Mouse (Mus musculus) limb, embryonic 11.5 days (tissue): ENCODE data around the gene Wnt5b. TPM values are rescaled to one million over a fixed set of nuclear protein-coding genes. Genes with fewer than 3 reads are reported as not detected.

ENCODE experiments used
- ATAC-seq: fragments of 200-750 bp; cut with Nextera tagmentation; 2 replicates; pipeline ENCODE4 v1.8.0; 2017; ENCODE audit warnings: low read depth; ENCODE audit not compliant: insufficient number of reproducible peaks, low FRiP score, low TSS enrichment
- DNase-seq: peaks from one replicate; pipeline ENCODE4 v3.0.0-alpha.2; 2015; ENCODE audit warnings: low spot score
- H3K27ac ChIP-seq: fragments of 300-500 bp; sonication (generic); replicated peaks from 2 replicates; pipeline ENCODE4 v1.5.1; 2014; ENCODE audit warnings: low read depth, mild to moderate bottlenecking, low read length
- H3K27me3 ChIP-seq: fragments of 300-500 bp; sonication (generic); 2 replicates; pipeline ENCODE4 v1.6.1; 2014; ENCODE audit warnings: mild to moderate bottlenecking, low read length, mixed read lengths; ENCODE audit not compliant: control insufficient read depth, insufficient read depth
- H3K36me3 ChIP-seq: fragments of 300-500 bp; sonication (generic); 2 replicates; pipeline ENCODE4 v1.6.1; 2014; ENCODE audit warnings: mild to moderate bottlenecking, low read length, moderate library complexity, mixed read lengths; ENCODE audit not compliant: control insufficient read depth, insufficient read depth
- H3K4me1 ChIP-seq: fragments of 300-500 bp; sonication (generic); 2 replicates; pipeline ENCODE4 v1.6.1; 2014; ENCODE audit warnings: low read length, mixed read lengths; ENCODE audit not compliant: control insufficient read depth, insufficient read depth
- H3K4me2 ChIP-seq: fragments of 300-500 bp; sonication (generic); 2 replicates; pipeline ENCODE4 v1.6.1; 2014; ENCODE audit warnings: low read depth, mild to moderate bottlenecking, moderate library complexity; ENCODE audit not compliant: severe bottlenecking
- H3K4me3 ChIP-seq: fragments of 300-500 bp; sonication (generic); 2 replicates; pipeline ENCODE4 v1.5.1; 2014; ENCODE audit warnings: low read depth, low read length
- H3K9ac ChIP-seq: fragments of 300-500 bp; sonication (generic); 2 replicates; pipeline ENCODE4 v1.6.1; 2014; ENCODE audit warnings: mild to moderate bottlenecking, low read length
- H3K9me3 ChIP-seq: fragments of 300-500 bp; sonication (generic); 2 replicates; pipeline ENCODE4 v1.6.1; 2016; ENCODE audit warnings: low read length; ENCODE audit not compliant: control insufficient read depth
- WGBS: fragments of 180-500 bp; shearing (Covaris S2); extraction: QIAGEN DNeasy Blood & Tissue Kit; methylation state at CpG from one replicate; pipeline ENCODE4 v1.1.7; 2014; 5-methylcytosine and 5-hydroxymethylcytosine counted together
- polyA plus RNA-seq: library from polyadenylated mRNA; unstranded; fragments of >200 nt; fragmentation: Nextera tagmentation; extraction: Ambion mirVana; gene quantifications from 2 replicates; pipeline ENCODE4 v1.2.1, GENCODE M21; 2014

Gene Wnt5b
- polyA plus RNA-seq, 1 experiment from 2014 or later: 17.1 TPM

DNA sequence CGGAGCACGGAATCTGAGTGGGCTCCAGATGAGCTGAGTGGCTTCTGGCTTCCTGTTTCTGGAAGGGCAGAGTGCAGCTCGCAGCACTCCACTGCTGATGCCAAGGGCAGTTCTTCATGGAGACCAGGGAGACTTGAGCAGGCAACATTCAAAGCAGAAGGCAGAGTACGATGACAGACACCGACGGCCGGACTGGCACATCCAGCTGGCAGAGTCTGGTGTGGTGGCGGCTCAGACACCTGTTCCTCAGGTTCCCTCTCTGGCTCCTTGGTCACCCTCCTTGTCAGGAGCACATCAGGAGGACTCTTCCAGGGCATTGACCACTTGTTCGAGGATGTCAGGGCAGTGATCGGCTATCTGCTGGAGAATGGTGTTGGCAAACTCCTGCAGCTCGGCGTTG is 31.2 kb upstream of the Wnt5b start:
- Histone ChIP-seq H3K27me3 (no peaks in the 10 kb centered on the region), H3K4me3 (no peak overlapping the region), H3K27ac (no peak overlapping the region), H3K4me1 (peaks cover 4% of the 10 kb centered on the region; the same call in 1 of the 2 replicates), H3K36me3 (peaks cover 5% of the 10 kb centered on the region), H3K9ac (no peak overlapping the region), H3K9me3 (no peaks in the 10 kb centered on the region), H3K4me2 (no peak overlapping the region)
- DNase-seq (no peak), ATAC-seq (no peak)
- 93% methylated on average over 12 of the region's 12 CpGs for WGBS

DNA sequence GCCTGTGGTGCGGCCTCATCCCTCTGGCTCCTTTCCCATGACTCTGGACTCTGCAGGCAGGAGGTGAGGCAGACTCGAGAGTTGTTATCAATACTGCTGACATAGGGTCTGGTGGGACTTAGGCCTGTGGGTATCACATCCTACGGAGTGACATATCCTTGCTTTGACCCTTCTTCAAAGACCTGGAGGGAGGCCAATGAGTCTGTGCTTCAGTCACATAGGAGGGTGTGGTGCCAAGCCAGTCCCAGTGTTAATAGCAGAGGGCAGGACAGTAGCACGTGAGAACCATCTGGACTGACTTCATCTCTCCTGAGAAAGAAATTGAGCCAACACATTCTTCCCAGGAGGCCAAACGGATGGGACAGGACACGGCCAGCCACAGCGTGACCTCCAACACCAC is 28.1 kb upstream of the Wnt5b start:
- Histone ChIP-seq H3K4me2 (no peak overlapping the region), H3K9ac (no peak overlapping the region), H3K4me1 (no peaks in the 10 kb centered on the region), H3K27me3 (no peaks in the 10 kb centered on the region), H3K4me3 (no peak overlapping the region), H3K9me3 (no peaks in the 10 kb centered on the region), H3K36me3 (peaks cover 5% of the 10 kb centered on the region), H3K27ac (no peak overlapping the region)
- 83% methylated on average over 7 of the region's 7 CpGs for WGBS
- DNase-seq: no peak
- no peak for ATAC-seq

DNA sequence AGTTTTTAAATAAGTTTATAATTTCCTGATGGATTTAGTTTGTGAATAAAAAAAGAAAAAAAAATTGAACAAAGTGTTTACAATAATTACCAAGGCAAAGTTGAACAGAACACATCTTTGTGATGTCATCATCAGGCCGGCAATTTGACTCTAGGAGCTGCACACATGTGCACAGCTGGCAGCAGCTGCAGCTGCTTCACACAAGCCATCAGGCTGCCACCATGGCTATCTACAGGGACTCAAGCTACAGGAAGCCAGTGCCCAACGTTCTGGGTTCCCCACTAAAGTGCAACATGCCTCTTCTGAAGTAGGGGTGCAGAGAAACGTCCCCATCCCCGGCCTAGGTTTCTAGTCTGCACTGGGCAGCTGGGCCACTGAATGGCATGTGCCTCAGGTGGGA is 26.6 kb upstream of the Wnt5b start:
- Histone ChIP-seq H3K4me3 (no peak overlapping the region), H3K36me3 (peaks cover 5% of the 10 kb centered on the region), H3K4me1 (no peaks in the 10 kb centered on the region; the same call in 1 of the 2 replicates), H3K27ac (no peak overlapping the region), H3K9ac (no peak overlapping the region), H3K4me2 (no peak overlapping the region), H3K27me3 (no peaks in the 10 kb centered on the region), H3K9me3 (no peaks in the 10 kb centered on the region)
- ATAC-seq (no peak), DNase-seq (no peak)
- WGBS: 79% methylated on average over 4 of the region's 4 CpGs

DNA sequence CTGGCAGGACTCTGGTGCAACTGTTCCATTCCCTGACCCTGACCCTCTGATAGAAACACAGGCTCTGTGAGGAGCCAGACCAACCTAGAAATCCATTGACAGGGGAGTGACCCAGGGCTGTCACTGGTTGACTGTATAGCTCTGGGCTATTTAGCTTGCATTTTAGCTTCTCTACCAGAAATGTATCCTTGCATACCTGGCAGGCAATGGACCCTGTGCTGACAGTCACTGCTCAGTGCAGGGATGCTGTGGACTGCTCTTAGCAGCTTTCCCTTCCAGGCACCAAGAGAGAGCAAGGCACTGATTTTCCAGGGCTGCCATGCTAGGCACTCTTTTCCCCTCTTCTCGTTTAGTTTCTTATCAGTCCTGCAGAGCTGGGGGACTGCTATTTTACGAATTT is 24.2 kb upstream of the Wnt5b start:
- WGBS: 63% methylated on average over 2 of the region's 2 CpGs
- ATAC-seq: no peak
- Histone ChIP-seq H3K4me3 (no peak overlapping the region), H3K9ac (no peak overlapping the region), H3K36me3 (peaks cover 2% of the 10 kb centered on the region; the same call in 1 of the 2 replicates), H3K9me3 (no peaks in the 10 kb centered on the region), H3K4me2 (no peak overlapping the region), H3K27ac (no peak overlapping the region), H3K27me3 (no peaks in the 10 kb centered on the region), H3K4me1 (no peaks in the 10 kb centered on the region; the same call in 1 of the 2 replicates)
- DNase-seq: no peak

DNA sequence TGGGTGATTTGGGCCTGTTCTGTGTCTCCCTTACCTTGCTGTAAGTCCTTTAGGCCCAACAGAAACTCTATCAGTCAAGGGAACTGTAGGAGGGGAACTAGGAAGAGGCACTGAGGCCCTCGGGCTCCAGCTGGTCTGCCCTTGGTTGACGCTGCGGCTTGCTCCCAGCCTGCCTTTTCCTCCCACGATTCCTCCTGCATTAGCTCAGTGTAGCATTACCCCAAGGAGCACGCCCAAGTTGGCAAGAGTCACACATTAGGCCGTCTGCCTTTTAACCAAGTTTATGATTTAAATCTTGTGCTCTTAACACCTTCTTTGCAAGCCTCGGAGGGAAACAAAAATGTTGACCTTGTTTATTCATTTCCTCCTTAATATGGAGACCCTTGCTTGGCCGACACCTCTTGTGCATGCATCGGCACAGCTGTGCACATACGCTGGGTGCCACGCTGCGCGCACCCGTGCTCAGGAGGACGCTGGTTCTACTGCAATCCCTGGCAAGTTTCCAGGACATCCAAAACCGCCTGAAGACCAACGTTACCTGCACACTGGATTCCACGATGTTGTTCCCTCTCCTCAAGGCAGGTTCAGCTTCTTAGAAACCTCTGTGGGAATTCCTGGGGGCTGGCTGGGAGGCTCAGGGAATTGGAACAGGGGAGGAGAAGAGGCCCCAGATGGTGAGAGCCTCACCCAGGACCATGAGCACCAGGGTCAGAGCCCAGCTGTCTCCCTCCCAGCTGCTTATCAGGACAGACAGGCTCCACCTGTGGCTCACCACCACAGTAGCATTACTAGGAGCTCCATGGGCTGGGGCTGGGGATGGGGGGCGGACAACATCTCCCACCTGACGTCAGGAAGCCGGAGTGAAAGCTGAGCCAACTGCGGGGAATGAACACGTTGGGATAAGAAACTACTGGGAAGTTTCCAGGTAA is 21.6 kb upstream of the Wnt5b start:
- ATAC-seq (no peak), DNase-seq (no peak)
- WGBS: 84% methylated on average over 23 of the region's 23 CpGs
- H3K4me2 ChIP-seq: no peak overlapping the region
- no peaks in the 10 kb centered on the region for H3K9me3 ChIP-seq
- H3K9ac ChIP-seq: no peak overlapping the region
- no peaks in the 10 kb centered on the region for H3K27me3 ChIP-seq
- H3K36me3 ChIP-seq: no peaks in the 10 kb centered on the region
- H3K27ac ChIP-seq: no peak overlapping the region
- H3K4me1 ChIP-seq: no peaks in the 10 kb centered on the region; the same call in 1 of the 2 replicates
- no peak overlapping the region for H3K4me3 ChIP-seq

DNA sequence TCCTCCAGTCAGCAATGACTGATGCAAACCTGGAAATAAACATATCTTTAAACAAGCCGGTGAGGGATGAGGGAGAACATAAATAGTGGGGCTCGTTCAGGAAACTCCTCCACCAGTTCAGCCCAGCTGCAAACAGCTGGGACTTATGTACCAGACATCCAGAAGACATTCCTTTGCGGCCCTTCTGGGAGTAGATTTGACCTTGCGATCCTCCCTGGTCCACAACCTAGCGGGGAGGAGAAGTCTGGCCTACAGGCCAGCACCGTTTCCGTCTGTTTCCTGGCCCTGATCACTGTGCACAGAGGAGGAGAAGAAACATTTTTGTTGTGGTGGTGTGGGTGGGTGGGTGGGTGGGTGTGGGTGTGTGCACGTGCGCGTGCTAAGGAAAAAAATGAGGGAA is 18.4 kb upstream of the Wnt5b start:
- no peak for ATAC-seq
- 76% methylated on average over 10 of the region's 10 CpGs for WGBS
- Histone ChIP-seq H3K4me1 (no peaks in the 10 kb centered on the region; the same call in 1 of the 2 replicates), H3K9me3 (no peaks in the 10 kb centered on the region), H3K4me2 (no peak overlapping the region), H3K27me3 (no peaks in the 10 kb centered on the region), H3K36me3 (no peaks in the 10 kb centered on the region), H3K4me3 (no peak overlapping the region), H3K9ac (no peak overlapping the region), H3K27ac (no peak overlapping the region)
- no peak for DNase-seq

DNA sequence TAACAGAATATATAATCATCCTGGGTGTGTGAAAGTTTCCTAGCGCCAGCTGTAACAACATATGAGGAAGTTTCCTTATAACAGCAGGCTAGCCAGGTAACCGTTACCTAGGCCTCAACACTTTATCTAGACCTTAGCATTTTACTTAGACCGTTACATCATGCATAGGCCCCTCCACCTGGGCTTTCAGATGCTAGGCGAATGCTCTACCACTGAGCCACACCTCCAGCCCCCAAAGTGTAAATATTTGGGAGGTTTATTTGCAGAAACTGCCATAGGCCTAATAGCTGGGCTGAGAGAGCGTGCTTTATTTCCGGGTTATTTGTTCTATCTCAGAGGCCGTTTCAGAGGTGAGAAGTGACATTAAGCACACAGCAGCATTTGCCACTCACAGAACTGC is 14.7 kb upstream of the Wnt5b start:
- Histone ChIP-seq H3K4me3 (no peak overlapping the region), H3K27ac (no peak overlapping the region), H3K9ac (no peak overlapping the region), H3K9me3 (no peaks in the 10 kb centered on the region), H3K36me3 (no peaks in the 10 kb centered on the region), H3K4me2 (no peak overlapping the region), H3K27me3 (no peaks in the 10 kb centered on the region), H3K4me1 (no peaks in the 10 kb centered on the region)
- ATAC-seq: no peak
- no peak for DNase-seq
- WGBS: 38% methylated on average over 7 of the region's 7 CpGs

DNA sequence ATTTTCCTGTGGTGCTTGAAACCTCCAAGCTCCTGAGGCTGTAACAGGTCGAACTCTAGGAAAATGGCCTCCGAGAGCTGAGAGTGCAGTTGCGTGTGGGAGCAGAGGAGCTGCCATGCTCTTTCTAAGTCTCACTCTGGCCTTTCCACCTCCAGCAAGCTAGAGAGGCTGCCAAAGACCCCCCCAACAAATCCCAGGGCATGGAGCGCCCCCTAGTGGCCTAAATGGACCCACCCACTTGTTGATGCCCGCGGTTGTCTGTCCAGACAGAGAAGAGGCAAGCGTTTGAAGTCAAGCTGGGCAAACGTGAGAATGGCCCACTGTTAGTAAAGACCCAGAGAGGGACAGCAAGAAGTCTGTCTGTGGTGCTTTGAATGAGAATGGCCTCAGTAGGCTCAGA is 10.3 kb upstream of the Wnt5b start:
- 68% methylated on average over 8 of the region's 8 CpGs for WGBS
- Histone ChIP-seq H3K4me1 (no peaks in the 10 kb centered on the region), H3K4me3 (no peak overlapping the region), H3K9me3 (no peaks in the 10 kb centered on the region), H3K27me3 (no peaks in the 10 kb centered on the region), H3K36me3 (no peaks in the 10 kb centered on the region), H3K9ac (no peak overlapping the region), H3K27ac (no peak overlapping the region), H3K4me2 (no peak overlapping the region)
- no peak for ATAC-seq
- no peak for DNase-seq
